In genomic region chr2:126865501-126866199, GRCm38 (mm10) we compare ENCODE assay signal across 20 mouse cellular contexts. TPM values are rescaled to one million over a fixed set of nuclear protein-coding genes. Genes with fewer than 3 reads are reported as not detected.
DNase-seq lines count a peak whose midpoint lies in the region; ATAC-seq and TF ChIP-seq lines count a peak whose summit lies in the region.
"Had no signal": no experiment of that assay in that cellular context is flagged by ENCODE, and none has a peak within 500 bp of the region (broad histone marks: within the 10 kb centered on the region; RNA-seq: fewer than 3 reads in every experiment).

No protein-coding gene starts in this region.

- H3K9ac ChIP-seq in liver, embryonic 14.5 days (replicated peaks), result no peak overlapping the region
- H3K9ac ChIP-seq in liver, embryonic 11.5 days (ENCODE audit: low read depth, low read length), result no peak overlapping the region
- no peak overlapping the region for H3K9ac ChIP-seq in intestine, embryonic 16.5 days (ENCODE audit: low read depth, low read length)
- H3K9ac ChIP-seq: forebrain, embryonic 15.5 days; limb, embryonic 15.5 days had no signal

- no peaks in the 10 kb centered on the region for H3K27me3 ChIP-seq in liver, embryonic 14.5 days (ENCODE audit: control insufficient read depth, insufficient read depth, low read length)
- no peaks in the 10 kb centered on the region for H3K27me3 ChIP-seq in liver, embryonic 11.5 days (replicated peaks; ENCODE audit: control insufficient read depth, insufficient read depth, low read length)
- no peaks in the 10 kb centered on the region for H3K27me3 ChIP-seq in intestine, embryonic 16.5 days (replicated peaks; ENCODE audit: control insufficient read depth, insufficient read depth, low read length)
- H3K27me3 ChIP-seq: forebrain, embryonic 15.5 days; limb, embryonic 15.5 days had no signal

- TF ChIP-seq EP300 in liver, embryonic 14.5 days (IDR thresholded peaks at IDR 0.05; ENCODE audit: low read depth), result no peak

- no peak for DNase-seq in liver, embryonic 14.5 days (ENCODE audit: low read depth in 3 of 3, low spot score in 3 of 3)
- DNase-seq in liver, embryonic 11.5 days (ENCODE audit: low spot score), result no peak
- peak; percentile 26 for DNase-seq in kidney, postnatal 10 days
- DNase-seq in left cerebral cortex, postnatal 36 days (ENCODE audit: low spot score in 2 of 2), result no peak
- no peak for DNase-seq in gastrocnemius, adult 8-10 months (ENCODE audit: low spot score in 2 of 2)
- DNase-seq in gastrocnemius, postnatal 4 days (ENCODE audit: low spot score in 2 of 2), result no peak
- no peak for DNase-seq in frontal cortex, postnatal 36 days (ENCODE audit: low spot score in 2 of 2)
- DNase-seq: B cell, adult 2 months; cerebellum, postnatal 10 days; gastrocnemius, postnatal 25 days; heart, postnatal 36 days; lung, postnatal 14 days; spleen, adult 18-20 months; thymus, postnatal 4 days had no signal

- H3K27ac ChIP-seq in liver, embryonic 14.5 days, result no peak overlapping the region
- H3K27ac ChIP-seq in liver, embryonic 11.5 days (ENCODE audit: low read depth, low read length), result no peak overlapping the region
- peak overlapping the region; percentile 85 for H3K27ac ChIP-seq in intestine, embryonic 16.5 days (ENCODE audit: low read length)
- H3K27ac ChIP-seq: forebrain, embryonic 15.5 days; limb, embryonic 15.5 days; midbrain, embryonic 10.5 days had no signal

- no peaks in the 10 kb centered on the region for H3K36me3 ChIP-seq in liver, embryonic 14.5 days (replicated peaks; ENCODE audit: control insufficient read depth, insufficient read depth, low read depth)
- H3K36me3 ChIP-seq in liver, embryonic 11.5 days (ENCODE audit: control insufficient read depth, insufficient read depth, low read length), result no peaks in the 10 kb centered on the region
- no peaks in the 10 kb centered on the region for H3K36me3 ChIP-seq in intestine, embryonic 16.5 days (ENCODE audit: control insufficient read depth, insufficient read depth, low read length)
- H3K36me3 ChIP-seq: forebrain, embryonic 15.5 days; midbrain, embryonic 10.5 days had no signal

- no peak overlapping the region for H3K4me3 ChIP-seq in liver, embryonic 14.5 days (ENCODE audit: insufficient read depth in 1 of 2, low read depth in 2 of 2, low read length in 2 of 2)
- no peak overlapping the region for H3K4me3 ChIP-seq in liver, embryonic 11.5 days (ENCODE audit: low read depth, low read length)
- H3K4me3 ChIP-seq in intestine, embryonic 16.5 days (ENCODE audit: low read length), result no peak overlapping the region
- H3K4me3 ChIP-seq: erythroblast, embryonic 14.5 days; forebrain, embryonic 15.5 days; limb, embryonic 15.5 days; midbrain, embryonic 10.5 days had no signal

- H3K4me1 ChIP-seq in liver, embryonic 14.5 days (replicated peaks; ENCODE audit: control insufficient read depth in 2 of 2, insufficient read depth in 2 of 2, low read length in 1 of 2), result peaks cover 10 to 13% of the 10 kb centered on the region in 2 experiments
- peaks cover 3% of the 10 kb centered on the region for H3K4me1 ChIP-seq in liver, embryonic 11.5 days (replicated peaks; ENCODE audit: control insufficient read depth, insufficient read depth, low read length)
- peaks cover 5% of the 10 kb centered on the region for H3K4me1 ChIP-seq in intestine, embryonic 16.5 days (ENCODE audit: control insufficient read depth, insufficient read depth, low read length)
- H3K4me1 ChIP-seq: limb, embryonic 15.5 days; midbrain, embryonic 10.5 days had no signal

- H3K9me3 ChIP-seq in liver, embryonic 14.5 days (ENCODE audit: control insufficient read depth, low read length), result no peaks in the 10 kb centered on the region
- H3K9me3 ChIP-seq in liver, embryonic 11.5 days (ENCODE audit: control insufficient read depth, low read length), result no peaks in the 10 kb centered on the region
- no peaks in the 10 kb centered on the region for H3K9me3 ChIP-seq in intestine, embryonic 16.5 days (ENCODE audit: control insufficient read depth, low read length)
- H3K9me3 ChIP-seq: forebrain, embryonic 15.5 days; limb, embryonic 15.5 days; midbrain, embryonic 10.5 days had no signal

- ATAC-seq in liver, embryonic 14.5 days (ENCODE audit: insufficient read depth), result no peak
- no peak for ATAC-seq in liver, embryonic 11.5 days (replicated peaks; ENCODE audit: low FRiP score)
- ATAC-seq in intestine, embryonic 16.5 days, result peak; percentile 78
- ATAC-seq: forebrain, embryonic 15.5 days had no signal

- 79% methylated on average over 10 of the region's 10 CpGs for whole genome bisulfite sequencing in liver, embryonic 14.5 days (ENCODE audit: insufficient replicate concordance)
- 88% methylated on average over 10 of the region's 10 CpGs for WGBS in liver, embryonic 11.5 days
- WGBS in intestine, embryonic 16.5 days, result 76% methylated on average over 10 of the region's 10 CpGs

- H3K4me2 ChIP-seq in liver, embryonic 14.5 days (ENCODE audit: low read depth), result 0 out of 2 replicates have a peak overlapping the region, but pooled peaks have one; percentile 4
- H3K4me2 ChIP-seq in liver, embryonic 11.5 days, result no peak overlapping the region
- 0 out of 2 replicates have a peak overlapping the region, but pooled peaks have one; percentile 19 for H3K4me2 ChIP-seq in intestine, embryonic 16.5 days (ENCODE audit: low read depth, low read length)
- H3K4me2 ChIP-seq: forebrain, embryonic 15.5 days; heart, embryonic 11.5 days; limb, embryonic 15.5 days had no signal

- intact Hi-C loops in left cerebral cortex, postnatal 36 days (cut with DNase I), result no loop called here

- no peak for TF ChIP-seq CTCF in liver, embryonic 14.5 days (IDR thresholded peaks at IDR 0.05; ENCODE audit: low read depth)

RNA-seq across cellular contexts. Expression of gene Trpm7, which starts 10.4 kb away (rescaled TPM):
- polyA plus RNA-seq in liver, embryonic 14.5 days (2012; rRNA removed), result 10.1 and 15.1 TPM in 2 replicates
- 13.8 and 15.8 TPM in 2 replicates for polyA plus RNA-seq in liver, embryonic 14.5 days (2014; fragmentation: Nextera tagmentation; extraction: Ambion mirVana)
- polyA plus RNA-seq in liver, embryonic 11.5 days (2014; fragmentation: Nextera tagmentation; extraction: Ambion mirVana), result 39.1 and 39.4 TPM in 2 replicates
- polyA plus RNA-seq in intestine, embryonic 16.5 days (2015; fragmentation: Nextera tagmentation; extraction: Ambion mirVana), result 33.0 and 37.8 TPM in 2 replicates
- total RNA-seq in left cerebral cortex, postnatal 36 days (2021), result 10 to 100 TPM; 30.4 to 42.3 TPM
- 10 to 100 TPM; 21.0 to 26.4 (median 25.5) TPM for total RNA-seq in gastrocnemius, adult 8-10 months (2022)
- total RNA-seq in gastrocnemius, postnatal 4 days (2021), result 10 to 100 TPM; 43.6 to 53.5 TPM
